Comparison of ENCODE assay signal across 10 mouse cellular contexts in the genomic region with DNA sequence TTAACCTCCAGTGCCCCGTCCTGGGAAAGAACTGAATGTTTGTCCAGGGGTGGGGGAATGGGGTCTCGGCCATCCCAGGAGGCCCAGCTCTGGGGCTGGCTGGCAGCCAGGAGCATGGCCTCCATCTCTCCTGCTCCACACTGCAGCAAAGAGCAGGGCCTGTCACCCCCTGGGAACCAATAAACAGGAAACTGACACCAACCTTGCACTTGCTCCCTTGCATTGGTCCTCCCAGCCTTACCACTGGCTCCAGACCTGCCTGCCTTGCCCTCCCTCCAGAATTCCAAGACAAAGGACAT. TPM values are rescaled to one million over a fixed set of nuclear protein-coding genes. Genes with fewer than 3 reads are reported as not detected.
DNase-seq lines count a peak whose midpoint lies in the region; ATAC-seq and TF ChIP-seq lines count a peak whose summit lies in the region.
"Had no signal": no experiment of that assay in that cellular context is flagged by ENCODE, and none has a peak within 500 bp of the region (broad histone marks: within the 10 kb centered on the region; RNA-seq: fewer than 3 reads in every experiment).

No protein-coding gene starts in this region.

- 4% methylated on average over 2 of the region's 2 CpGs for WGBS in intestine, embryonic 15.5 days
- WGBS in lung, embryonic 15.5 days, result 22% methylated on average over 2 of the region's 2 CpGs
- WGBS in thymus, adult 2 months, result 82% methylated on average over 2 of the region's 2 CpGs

- H3K9me3 ChIP-seq in intestine, embryonic 15.5 days, result no peaks in the 10 kb centered on the region
- H3K9me3 ChIP-seq in lung, embryonic 15.5 days, result no peaks in the 10 kb centered on the region

- peaks cover 9% of the 10 kb centered on the region for H3K36me3 ChIP-seq in intestine, embryonic 15.5 days
- H3K36me3 ChIP-seq in lung, embryonic 15.5 days, result peaks cover 46% of the 10 kb centered on the region
- H3K36me3 ChIP-seq in thymus, adult 2 months (ENCODE audit: control insufficient read depth, insufficient read depth, low read length), result no peaks in the 10 kb centered on the region

- peak; percentile 37 for ATAC-seq in intestine, embryonic 15.5 days
- peak; percentile 69 for ATAC-seq in lung, embryonic 15.5 days (ENCODE audit: borderline replicate concordance, extremely low read depth, low FRiP score, low TSS enrichment)

- peak; percentile 59 for DNase-seq in embryo, embryonic 11.5 days (ENCODE audit: low read depth, low spot score)
- no peak for DNase-seq in left cerebral cortex, adult 2 months (ENCODE audit: extremely low spot score in 1 of 2, low spot score in 2 of 2)
- no peak for DNase-seq in frontal cortex, adult 2 months (ENCODE audit: extremely low spot score in 1 of 2, low spot score in 1 of 2)
- no peak for DNase-seq in spleen, adult 12 weeks (ENCODE audit: low spot score)
- DNase-seq in thymus, adult 2 months, result no peak

- peak overlapping the region; percentile 27 for H3K4me2 ChIP-seq in intestine, embryonic 15.5 days (replicated peaks)
- peak overlapping the region; percentile 33 for H3K4me2 ChIP-seq in lung, embryonic 15.5 days

- H3K4me3 ChIP-seq in brown adipose tissue, adult 24 weeks (ENCODE audit: insufficient read depth, low read depth, low read length), result no peak overlapping the region
- H3K4me3 ChIP-seq in intestine, embryonic 15.5 days (replicated peaks), result no peak overlapping the region
- no peak overlapping the region for H3K4me3 ChIP-seq in lung, embryonic 15.5 days
- no peak overlapping the region for H3K4me3 ChIP-seq in left cerebral cortex, adult 2 months
- H3K4me3 ChIP-seq in thymus, adult 2 months (ENCODE audit: control insufficient read depth, insufficient read depth, low read length), result no peak overlapping the region
- H3K4me3 ChIP-seq: erythroblast, embryonic 14.5 days had no signal

- H3K9ac ChIP-seq in intestine, embryonic 15.5 days, result no peak overlapping the region
- no peak overlapping the region; the same call in 1 of the 2 replicates for H3K9ac ChIP-seq in lung, embryonic 15.5 days

- intact Hi-C loops in left cerebral cortex, adult 2 months (cut with DNase I), result no loop called here

- H3K27me3 ChIP-seq in intestine, embryonic 15.5 days (replicated peaks), result no peaks in the 10 kb centered on the region
- no peaks in the 10 kb centered on the region for H3K27me3 ChIP-seq in lung, embryonic 15.5 days
- H3K27me3 ChIP-seq in thymus, adult 2 months (ENCODE audit: control insufficient read depth, insufficient read depth, low read length), result no peaks in the 10 kb centered on the region

- no peak for TF ChIP-seq CTCF in left cerebral cortex, adult 2 months (IDR thresholded peaks at IDR 0.05)
- no peak for TF ChIP-seq CTCF in thymus, adult 2 months (IDR thresholded peaks at IDR 0.05; ENCODE audit: borderline replicate concordance, control insufficient read depth, extremely low read depth, insufficient read depth, low read length, poor library complexity)

- no peak for TF ChIP-seq POLR2A in thymus, adult 2 months (IDR thresholded peaks at IDR 0.05; ENCODE audit: control insufficient read depth, extremely low read depth, insufficient read depth, low read length, poor library complexity)

- peak overlapping the region; percentile 24; the same call in 1 of the 2 replicates for H3K27ac ChIP-seq in brown adipose tissue, adult 24 weeks (replicated peaks; ENCODE audit: low read depth, low read length)
- H3K27ac ChIP-seq in intestine, embryonic 15.5 days, result peak overlapping the region; percentile 74
- peak overlapping the region; percentile 84 for H3K27ac ChIP-seq in lung, embryonic 15.5 days
- H3K27ac ChIP-seq in left cerebral cortex, adult 2 months, result no peak overlapping the region
- H3K27ac ChIP-seq in thymus, adult 2 months (ENCODE audit: control insufficient read depth, insufficient read depth, low read length), result no peak overlapping the region
- H3K27ac ChIP-seq: macrophage had no signal

- peaks cover 17% of the 10 kb centered on the region; the same call in 1 of the 2 replicates for H3K4me1 ChIP-seq in brown adipose tissue, adult 24 weeks (ENCODE audit: control insufficient read depth, insufficient read depth, insufficient read length, low read length)
- H3K4me1 ChIP-seq in intestine, embryonic 15.5 days (replicated peaks), result peaks cover 84% of the 10 kb centered on the region
- peaks cover 95% of the 10 kb centered on the region for H3K4me1 ChIP-seq in lung, embryonic 15.5 days
- H3K4me1 ChIP-seq in thymus, adult 2 months (replicated peaks; ENCODE audit: control insufficient read depth, insufficient read depth, low read length), result no peaks in the 10 kb centered on the region

RNA-seq across cellular contexts. Expression of gene Arhgef17, which starts 12.1 kb away (rescaled TPM):
- polyA plus RNA-seq in brown adipose tissue, adult 24 weeks (2012; ENCODE audit: insufficient read depth, insufficient read length, missing spikeins), result 2.5 and 3.3 TPM in 2 replicates
- 5.0 and 6.0 TPM in 2 replicates for polyA plus RNA-seq in intestine, embryonic 15.5 days (2015; fragmentation: Nextera tagmentation; extraction: Ambion mirVana)
- 10.8 TPM in 2 replicates for polyA plus RNA-seq in lung, embryonic 15.5 days (2015; fragmentation: Nextera tagmentation; extraction: Ambion mirVana)
- 100 to 1,000 TPM; 134 to 142 TPM for total RNA-seq in left cerebral cortex, adult 2 months (2021)
- polyA plus RNA-seq in frontal cortex, adult 2 months (2012; rRNA removed), result 74.9 and 86.0 TPM in 2 replicates
- polyA plus RNA-seq in thymus, adult 2 months (2012; rRNA removed), result 8.1 and 11.1 TPM in 2 replicates

RNA-seq across cellular contexts. Expression of gene P2ry6, which starts 54.7 kb away (rescaled TPM):
- polyA plus RNA-seq in brown adipose tissue, adult 24 weeks (2012; ENCODE audit: insufficient read depth, insufficient read length, missing spikeins), result 3.7 and 4.5 TPM in 2 replicates
- polyA plus RNA-seq in intestine, embryonic 15.5 days (2015; fragmentation: Nextera tagmentation; extraction: Ambion mirVana), result 8.4 and 10.4 TPM in 2 replicates
- 9.6 and 9.9 TPM in 2 replicates for polyA plus RNA-seq in lung, embryonic 15.5 days (2015; fragmentation: Nextera tagmentation; extraction: Ambion mirVana)
- 1 to 10 TPM; 2.3 to 4.0 TPM for total RNA-seq in left cerebral cortex, adult 2 months (2021)
- 3.4 and 4.1 TPM in 2 replicates for polyA plus RNA-seq in frontal cortex, adult 2 months (2012; rRNA removed)
- polyA plus RNA-seq in thymus, adult 2 months (2012; rRNA removed), result 27.1 and 36.0 TPM in 2 replicates

RNA-seq across cellular contexts. Expression of gene Relt, which starts 56.5 kb away (rescaled TPM):
- 0.36 and 0.54 TPM in 2 replicates for polyA plus RNA-seq in brown adipose tissue, adult 24 weeks (2012; ENCODE audit: insufficient read depth, insufficient read length, missing spikeins)
- polyA plus RNA-seq in intestine, embryonic 15.5 days (2015; fragmentation: Nextera tagmentation; extraction: Ambion mirVana), result 2.6 and 3.5 TPM in 2 replicates
- 3.6 and 4.6 TPM in 2 replicates for polyA plus RNA-seq in lung, embryonic 15.5 days (2015; fragmentation: Nextera tagmentation; extraction: Ambion mirVana)
- 10 to 100 TPM; 14.1 to 18.6 TPM for total RNA-seq in left cerebral cortex, adult 2 months (2021)
- polyA plus RNA-seq in frontal cortex, adult 2 months (2012; rRNA removed), result 12.2 and 12.4 TPM in 2 replicates
- polyA plus RNA-seq in thymus, adult 2 months (2012; rRNA removed), result 77.5 and 82.0 TPM in 2 replicates

Comparison
In these comparisons a context has a peak if more than half of its experiments do, and no peak if none do; other contexts are left out.
1. H3K27ac ChIP-seq: peak in brown adipose tissue, adult 24 weeks (single experiment), intestine, embryonic 15.5 days (single experiment) and lung, embryonic 15.5 days (single experiment); none in left cerebral cortex, adult 2 months (single experiment) and thymus, adult 2 months (single experiment).